Mouse (Mus musculus): ENCODE measurements around the gene Adamts17. TPM values are rescaled to one million over a fixed set of nuclear protein-coding genes. Genes with fewer than 3 reads are reported as not detected.
A peak's percentile ranks its signal among the peaks of the same experiment; 100 is the strongest.

The Adamts17 gene
- polyA plus RNA-seq, 1 experiment from 2014 or later = 2.6 TPM

DNA sequence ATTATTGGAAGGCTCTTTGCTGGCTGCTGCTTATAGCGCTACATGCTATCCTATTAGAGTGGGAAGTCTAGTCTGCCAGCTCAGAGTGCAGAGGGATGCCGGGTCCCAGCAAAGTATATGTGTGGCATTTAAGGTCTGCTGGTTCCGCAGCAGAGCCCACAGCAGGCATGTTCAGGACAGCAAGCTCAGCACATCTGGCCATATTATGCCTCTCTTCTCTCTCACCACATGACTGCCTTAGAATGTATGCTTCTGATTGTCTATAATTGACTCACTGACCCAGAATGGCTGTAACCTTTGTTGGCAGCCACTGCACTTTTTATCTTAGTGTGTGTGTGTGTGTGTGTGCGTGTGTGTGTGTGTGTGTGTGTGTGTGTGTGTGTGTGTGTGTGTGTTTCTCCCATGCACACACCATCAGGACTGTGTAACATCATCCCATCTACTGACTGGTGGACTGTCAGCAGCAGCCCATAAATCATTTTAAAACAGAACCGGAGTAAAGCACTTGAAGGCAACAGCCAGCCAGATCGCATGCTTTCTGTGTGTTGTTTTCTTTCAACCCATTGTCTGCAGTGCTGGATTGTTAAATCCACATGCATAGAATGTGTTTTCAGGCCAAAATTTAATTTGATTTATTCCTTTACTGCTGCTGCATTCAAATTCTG lies 127.1 kb downstream of the Adamts17 start:
- peak; percentile 31 for DNase-seq
- no peak for ATAC-seq (ENCODE audit: low FRiP score, low TSS enrichment)
- no peak overlapping the region for H3K4me2 ChIP-seq (ENCODE audit: low read length)
- peak overlapping the region; percentile 23; the same call in 1 of the 2 replicates for H3K9ac ChIP-seq (replicated peaks; ENCODE audit: low read length)
- peak overlapping the region; percentile 69 for H3K27ac ChIP-seq (replicated peaks; ENCODE audit: low read depth, low read length)
- peaks cover 14% of the 10 kb centered on the region for H3K4me1 ChIP-seq (ENCODE audit: control insufficient read depth, insufficient read depth, low read length)
- 65% methylated on average over 6 of the region's 6 CpGs for WGBS
- no peaks in the 10 kb centered on the region for H3K27me3 ChIP-seq (ENCODE audit: control insufficient read depth, insufficient read depth, low read length)
- H3K4me3 ChIP-seq (replicated peaks; ENCODE audit: low read depth, low read length) = no peak overlapping the region
- H3K9me3 ChIP-seq (ENCODE audit: control insufficient read depth, low read length) = no peaks in the 10 kb centered on the region
- no peaks in the 10 kb centered on the region for H3K36me3 ChIP-seq (ENCODE audit: control insufficient read depth, insufficient read depth, low read length)

DNA sequence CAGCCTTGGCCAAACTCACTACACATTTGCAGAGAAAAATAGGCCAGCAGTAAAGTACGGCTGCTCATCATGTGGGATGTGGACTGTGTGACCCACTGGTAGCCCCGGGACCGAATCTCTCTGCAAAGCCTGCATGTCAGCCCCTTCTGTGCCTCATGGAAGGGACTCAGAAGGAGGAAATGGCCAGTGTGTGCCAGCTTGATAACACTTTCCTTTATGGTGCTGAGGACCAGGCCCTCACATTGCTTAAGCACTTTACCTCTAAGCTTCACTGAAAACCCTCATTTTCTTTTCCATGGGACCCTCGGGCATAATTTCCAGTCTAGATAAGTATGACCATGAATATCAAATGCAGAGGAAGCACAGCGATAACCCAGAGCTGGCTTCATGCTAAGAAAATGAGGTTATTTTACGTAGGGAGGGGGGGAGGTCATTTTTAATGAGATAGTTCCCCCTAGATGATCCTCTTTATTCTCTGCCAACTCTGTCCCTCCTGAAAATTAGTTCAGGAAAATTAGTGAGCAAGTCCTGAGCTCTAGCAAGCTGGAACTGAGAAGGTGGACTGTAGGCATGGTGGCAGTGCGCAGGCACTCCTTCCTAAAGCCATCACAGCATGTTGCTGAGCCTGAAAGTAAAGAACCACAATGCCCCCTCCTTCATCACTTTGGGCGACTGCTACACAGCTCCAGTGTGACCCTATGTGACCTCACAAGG lies 127.8 kb downstream of the Adamts17 start:
- ATAC-seq (ENCODE audit: low FRiP score, low TSS enrichment) = no peak
- WGBS = 56% methylated on average over 8 of the region's 8 CpGs
- Histone ChIP-seq H3K4me3 (replicated peaks; ENCODE audit: low read depth, low read length) (no peak overlapping the region), H3K9ac (replicated peaks; ENCODE audit: low read length) (0 out of 2 replicates have a peak overlapping the region, but pooled peaks have one; percentile 23), H3K27ac (replicated peaks; ENCODE audit: low read depth, low read length) (peak overlapping the region; percentile 69), H3K27me3 (ENCODE audit: control insufficient read depth, insufficient read depth, low read length) (no peaks in the 10 kb centered on the region), H3K4me1 (ENCODE audit: control insufficient read depth, insufficient read depth, low read length) (peaks cover 14% of the 10 kb centered on the region), H3K36me3 (ENCODE audit: control insufficient read depth, insufficient read depth, low read length) (no peaks in the 10 kb centered on the region), H3K9me3 (ENCODE audit: control insufficient read depth, low read length) (no peaks in the 10 kb centered on the region), H3K4me2 (ENCODE audit: low read length) (no peak overlapping the region)
- peak; percentile 54 for DNase-seq

DNA sequence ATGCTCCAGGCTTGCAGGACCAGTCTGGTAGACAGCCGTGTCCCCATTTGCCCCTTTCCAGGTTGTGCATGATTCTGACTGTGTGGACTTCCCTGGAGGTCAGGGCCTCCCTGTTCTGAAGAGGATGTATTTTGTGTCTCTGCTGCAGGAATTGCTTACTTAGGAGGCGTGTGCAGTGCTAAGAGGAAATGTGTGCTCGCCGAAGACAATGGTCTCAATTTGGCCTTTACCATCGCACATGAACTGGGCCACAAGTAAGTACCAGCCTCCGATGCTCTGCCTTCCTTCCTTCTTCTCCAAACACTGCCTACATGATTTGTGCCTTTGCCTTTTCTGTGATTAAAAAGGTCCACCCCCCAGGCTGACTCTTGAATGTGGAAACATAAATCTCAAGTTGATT lies 129.1 kb downstream of the Adamts17 start:
- H3K9ac ChIP-seq (replicated peaks; ENCODE audit: low read length) = no peak overlapping the region
- H3K27ac ChIP-seq (replicated peaks; ENCODE audit: low read depth, low read length) = no peak overlapping the region
- no peak overlapping the region for H3K4me2 ChIP-seq (ENCODE audit: low read length)
- no peaks in the 10 kb centered on the region for H3K9me3 ChIP-seq (ENCODE audit: control insufficient read depth, low read length)
- H3K4me1 ChIP-seq (ENCODE audit: control insufficient read depth, insufficient read depth, low read length) = peaks cover 14% of the 10 kb centered on the region
- ATAC-seq (ENCODE audit: low FRiP score, low TSS enrichment) (no peak), DNase-seq (no peak)
- no peaks in the 10 kb centered on the region for H3K36me3 ChIP-seq (ENCODE audit: control insufficient read depth, insufficient read depth, low read length)
- 90% methylated on average over 6 of the region's 6 CpGs for WGBS
- H3K27me3 ChIP-seq (ENCODE audit: control insufficient read depth, insufficient read depth, low read length) = no peaks in the 10 kb centered on the region
- H3K4me3 ChIP-seq (replicated peaks; ENCODE audit: low read depth, low read length) = no peak overlapping the region

DNA sequence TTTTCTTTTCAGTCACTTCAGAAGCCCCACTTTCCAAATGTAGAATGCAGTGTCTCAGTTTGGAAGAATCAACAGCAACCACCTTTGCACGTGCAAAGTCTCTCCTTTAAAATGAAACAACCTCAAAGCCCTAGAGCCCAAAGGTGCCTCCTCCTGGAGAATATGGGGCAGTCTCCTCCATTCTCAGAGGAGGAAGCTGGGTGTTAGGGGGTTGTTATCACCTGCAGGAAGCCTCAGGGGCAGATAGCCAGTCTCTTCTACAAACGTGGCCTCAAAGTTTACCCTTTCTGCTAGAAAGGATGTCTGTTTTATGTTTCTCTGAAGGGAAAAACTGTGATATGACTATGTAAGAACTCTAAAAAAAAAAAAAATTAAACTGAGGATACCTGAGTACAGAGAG lies 129.7 kb downstream of the Adamts17 start:
- no peak overlapping the region for H3K4me2 ChIP-seq (ENCODE audit: low read length)
- H3K9ac ChIP-seq (replicated peaks; ENCODE audit: low read length) = no peak overlapping the region
- no peaks in the 10 kb centered on the region for H3K9me3 ChIP-seq (ENCODE audit: control insufficient read depth, low read length)
- H3K27me3 ChIP-seq (ENCODE audit: control insufficient read depth, insufficient read depth, low read length) = no peaks in the 10 kb centered on the region
- peaks cover 14% of the 10 kb centered on the region for H3K4me1 ChIP-seq (ENCODE audit: control insufficient read depth, insufficient read depth, low read length)
- WGBS = 74% methylated on average over 2 of the region's 2 CpGs
- ATAC-seq (ENCODE audit: low FRiP score, low TSS enrichment) = no peak
- DNase-seq = no peak
- no peaks in the 10 kb centered on the region for H3K36me3 ChIP-seq (ENCODE audit: control insufficient read depth, insufficient read depth, low read length)
- H3K4me3 ChIP-seq (replicated peaks; ENCODE audit: low read depth, low read length) = no peak overlapping the region
- H3K27ac ChIP-seq (replicated peaks; ENCODE audit: low read depth, low read length) = no peak overlapping the region

DNA sequence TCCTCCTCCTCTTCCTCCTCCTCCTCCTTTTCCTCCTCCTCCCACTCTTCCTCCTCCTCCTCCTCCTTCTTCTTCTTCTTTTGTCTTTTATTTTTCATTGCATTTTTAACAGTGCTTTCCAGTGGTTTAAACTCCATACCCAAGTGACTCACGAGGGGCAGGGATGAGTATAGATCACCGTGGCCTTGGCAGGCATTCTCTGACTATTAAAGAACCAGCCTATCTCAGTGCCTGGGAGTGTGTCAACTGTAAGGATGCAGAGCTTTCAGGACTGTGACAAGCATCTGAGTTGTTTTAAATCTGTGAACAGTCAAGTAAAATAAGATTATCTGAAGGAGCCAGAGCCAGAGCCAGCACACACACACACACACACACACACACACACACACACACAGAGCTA lies 130.7 kb downstream of the Adamts17 start:
- Histone ChIP-seq H3K9ac (replicated peaks; ENCODE audit: low read length) (no peak overlapping the region), H3K4me3 (replicated peaks; ENCODE audit: low read depth, low read length) (no peak overlapping the region), H3K27me3 (ENCODE audit: control insufficient read depth, insufficient read depth, low read length) (no peaks in the 10 kb centered on the region), H3K4me2 (ENCODE audit: low read length) (no peak overlapping the region), H3K4me1 (ENCODE audit: control insufficient read depth, insufficient read depth, low read length) (peaks cover 14% of the 10 kb centered on the region), H3K9me3 (ENCODE audit: control insufficient read depth, low read length) (no peaks in the 10 kb centered on the region), H3K27ac (replicated peaks; ENCODE audit: low read depth, low read length) (no peak overlapping the region), H3K36me3 (ENCODE audit: control insufficient read depth, insufficient read depth, low read length) (no peaks in the 10 kb centered on the region)
- ATAC-seq (ENCODE audit: low FRiP score, low TSS enrichment) (no peak), DNase-seq (no peak)
- 85% methylated on average over 2 of the region's 2 CpGs for WGBS

DNA sequence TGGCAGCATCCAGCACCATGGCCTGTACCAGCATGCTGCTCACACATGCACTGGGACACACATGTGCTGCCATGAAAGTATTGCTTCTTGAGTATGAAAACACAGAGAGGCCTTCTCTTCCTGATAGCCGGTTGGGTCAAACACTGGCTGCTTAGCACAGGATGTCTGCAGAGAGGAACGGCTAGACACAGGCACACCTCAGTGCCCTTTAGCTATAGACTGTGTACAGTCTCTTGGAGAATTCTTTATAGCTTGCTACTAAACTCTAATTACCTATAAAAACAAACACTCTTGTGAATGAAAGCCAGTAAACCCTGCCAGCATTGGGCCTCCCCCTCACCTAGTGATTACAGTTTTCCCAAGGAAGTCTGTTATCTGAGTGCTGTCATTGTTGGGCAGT lies 131.4 kb downstream of the Adamts17 start:
- no peaks in the 10 kb centered on the region for H3K27me3 ChIP-seq (ENCODE audit: control insufficient read depth, insufficient read depth, low read length)
- peaks cover 13% of the 10 kb centered on the region for H3K4me1 ChIP-seq (ENCODE audit: control insufficient read depth, insufficient read depth, low read length)
- no peak for DNase-seq
- no peak overlapping the region for H3K9ac ChIP-seq (replicated peaks; ENCODE audit: low read length)
- H3K36me3 ChIP-seq (ENCODE audit: control insufficient read depth, insufficient read depth, low read length) = no peaks in the 10 kb centered on the region
- no peak for ATAC-seq (ENCODE audit: low FRiP score, low TSS enrichment)
- no peak overlapping the region for H3K27ac ChIP-seq (replicated peaks; ENCODE audit: low read depth, low read length)
- 83% methylated on average over 2 of the region's 2 CpGs for WGBS
- no peak overlapping the region for H3K4me3 ChIP-seq (replicated peaks; ENCODE audit: low read depth, low read length)
- H3K9me3 ChIP-seq (ENCODE audit: control insufficient read depth, low read length) = no peaks in the 10 kb centered on the region
- H3K4me2 ChIP-seq (ENCODE audit: low read length) = no peak overlapping the region

DNA sequence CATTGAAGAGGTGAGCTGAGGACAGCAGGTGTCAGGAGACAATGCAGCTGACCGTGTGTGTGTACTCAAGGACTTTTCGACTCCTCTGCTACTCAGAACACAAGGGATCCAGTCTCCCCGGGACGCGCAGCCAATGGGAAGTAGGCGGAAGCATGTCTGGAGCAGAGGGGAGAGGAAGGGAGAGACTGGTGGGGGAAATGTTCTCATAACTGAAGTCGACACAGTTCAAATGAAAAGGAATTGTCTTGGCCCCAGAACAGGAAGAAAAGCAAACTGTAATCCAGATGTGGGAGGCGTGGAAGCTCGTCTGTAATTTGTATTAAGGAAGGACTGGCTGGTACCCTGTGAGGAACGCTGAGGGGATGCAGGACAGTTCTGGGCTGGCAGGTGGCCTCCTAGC lies 135.3 kb downstream of the Adamts17 start:
- H3K27me3 ChIP-seq (ENCODE audit: control insufficient read depth, insufficient read depth, low read length) = no peaks in the 10 kb centered on the region
- no peak overlapping the region for H3K27ac ChIP-seq (replicated peaks; ENCODE audit: low read depth, low read length)
- H3K4me2 ChIP-seq (ENCODE audit: low read length) = no peak overlapping the region
- ATAC-seq (ENCODE audit: low FRiP score, low TSS enrichment) (no peak), DNase-seq (no peak)
- no peak overlapping the region for H3K9ac ChIP-seq (replicated peaks; ENCODE audit: low read length)
- no peaks in the 10 kb centered on the region for H3K4me1 ChIP-seq (ENCODE audit: control insufficient read depth, insufficient read depth, low read length)
- no peak overlapping the region for H3K4me3 ChIP-seq (replicated peaks; ENCODE audit: low read depth, low read length)
- H3K9me3 ChIP-seq (ENCODE audit: control insufficient read depth, low read length) = no peaks in the 10 kb centered on the region
- 79% methylated on average over 10 of the region's 10 CpGs for WGBS
- no peaks in the 10 kb centered on the region for H3K36me3 ChIP-seq (ENCODE audit: control insufficient read depth, insufficient read depth, low read length)

DNA sequence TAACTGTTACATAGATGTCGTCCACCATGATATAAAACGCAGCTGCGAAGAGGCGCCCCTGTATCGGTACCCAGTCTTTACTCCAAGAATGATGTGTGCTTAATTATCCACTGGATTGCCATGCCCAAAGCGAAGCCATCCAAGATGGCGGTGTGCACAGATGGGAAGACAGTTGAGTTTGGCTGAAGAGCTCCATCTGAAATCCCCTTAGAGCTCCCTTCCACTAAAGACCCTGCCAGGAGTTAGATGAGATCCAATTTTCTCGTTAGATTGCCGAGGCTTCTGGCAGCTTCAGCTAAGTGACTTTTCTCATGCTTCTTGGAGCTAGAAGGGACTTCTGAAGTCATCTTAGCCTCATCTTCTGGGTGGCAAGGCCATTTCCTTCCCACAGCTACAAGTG lies 136.8 kb downstream of the Adamts17 start:
- no peak for DNase-seq
- Histone ChIP-seq H3K27ac (replicated peaks; ENCODE audit: low read depth, low read length) (no peak overlapping the region), H3K36me3 (ENCODE audit: control insufficient read depth, insufficient read depth, low read length) (no peaks in the 10 kb centered on the region), H3K9ac (replicated peaks; ENCODE audit: low read length) (no peak overlapping the region), H3K27me3 (ENCODE audit: control insufficient read depth, insufficient read depth, low read length) (no peaks in the 10 kb centered on the region), H3K4me1 (ENCODE audit: control insufficient read depth, insufficient read depth, low read length) (no peaks in the 10 kb centered on the region), H3K4me3 (replicated peaks; ENCODE audit: low read depth, low read length) (no peak overlapping the region), H3K4me2 (ENCODE audit: low read length) (no peak overlapping the region), H3K9me3 (ENCODE audit: control insufficient read depth, low read length) (no peaks in the 10 kb centered on the region)
- ATAC-seq (ENCODE audit: low FRiP score, low TSS enrichment) = no peak
- 94% methylated on average over 9 of the region's 9 CpGs for WGBS

DNA sequence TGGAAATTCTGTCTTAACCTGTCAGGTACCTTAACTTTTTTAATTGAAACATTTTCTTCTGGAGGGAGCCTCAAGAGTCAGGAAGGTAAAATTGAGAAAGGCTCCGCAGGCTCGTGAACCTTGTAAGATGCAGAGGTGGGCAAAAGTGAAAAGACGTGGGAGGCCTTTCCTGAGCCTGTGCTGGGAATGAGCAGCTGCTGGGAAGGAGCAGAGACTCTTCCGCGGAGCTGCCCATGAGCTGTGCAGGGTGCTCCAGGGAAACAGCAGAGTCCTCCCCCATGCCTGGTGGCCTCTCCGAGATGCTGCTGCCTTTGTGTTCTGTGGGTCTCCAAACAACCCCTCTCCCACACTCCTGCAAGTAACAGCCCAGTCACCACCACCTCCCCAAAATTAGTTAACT lies 142.1 kb downstream of the Adamts17 start:
- Histone ChIP-seq H3K27ac (replicated peaks; ENCODE audit: low read depth, low read length) (no peak overlapping the region), H3K36me3 (ENCODE audit: control insufficient read depth, insufficient read depth, low read length) (no peaks in the 10 kb centered on the region), H3K4me1 (ENCODE audit: control insufficient read depth, insufficient read depth, low read length) (no peaks in the 10 kb centered on the region), H3K27me3 (ENCODE audit: control insufficient read depth, insufficient read depth, low read length) (no peaks in the 10 kb centered on the region), H3K9ac (replicated peaks; ENCODE audit: low read length) (no peak overlapping the region), H3K9me3 (ENCODE audit: control insufficient read depth, low read length) (no peaks in the 10 kb centered on the region), H3K4me3 (replicated peaks; ENCODE audit: low read depth, low read length) (no peak overlapping the region), H3K4me2 (ENCODE audit: low read length) (no peak overlapping the region)
- no peak for ATAC-seq (ENCODE audit: low FRiP score, low TSS enrichment)
- DNase-seq = no peak
- 83% methylated on average over 6 of the region's 6 CpGs for WGBS
